Mouse (Mus musculus) layer of hippocampus, adult 2 months (tissue): ENCODE results near the gene 4930404N11Rik. TPM values are rescaled to one million over a fixed set of nuclear protein-coding genes. Genes with fewer than 3 reads are reported as not detected.
A peak's percentile ranks its signal among the peaks of the same experiment; 100 is the strongest.

Experiments
- DNase-seq, 2 experiments: peaks; one replicate each; pipeline ENCODE4 v3.0.0; 2022; ENCODE audit warnings: low spot score in 2 of 2
- H3K27ac ChIP-seq: fragments of 200-600 bp; 2 replicates; pipeline ENCODE4 v1.8.1; 2022
- H3K4me3 ChIP-seq: fragments of 200-600 bp; 2 replicates; pipeline ENCODE4 v1.8.1; 2022; ENCODE audit warnings: mild to moderate bottlenecking
- CTCF ChIP-seq: fragments of 200-600 bp; conservative IDR thresholded peaks from 2 replicates; pipeline ENCODE4 v1.8.1; 2022; ENCODE audit warnings: antibody characterized with exemption, mild to moderate bottlenecking, moderate library complexity
- total RNA-seq, 2 experiments: library from RNA; stranded (reverse); gene quantifications; 2 replicates each; pipeline ENCODE4 v1.2.3; 2021

4930404N11Rik gene
- total RNA-seq, 2 experiments from 2014 or later: 1.6 to 2.4 TPM

GRCm38 (mm10) chr10:81407539-81408423 lies 42.2 kb upstream of the 4930404N11Rik start:
- no peak for TF ChIP-seq CTCF
- Histone ChIP-seq H3K4me3 (peak overlapping the region; percentile 23), H3K27ac (peak overlapping the region; percentile 96)
- DNase-seq: no peak

GRCm38 (mm10) chr10:81406504-81407440 lies 41.2 kb upstream of the 4930404N11Rik start:
- no peak for TF ChIP-seq CTCF
- H3K4me3 ChIP-seq: peak overlapping the region; percentile 23
- peak overlapping the region; percentile 96 for H3K27ac ChIP-seq
- no peak for DNase-seq

GRCm38 (mm10) chr10:81405588-81406201 lies 40.1 kb upstream of the 4930404N11Rik start:
- DNase-seq: peak in 1 of 2 experiments; percentile 70
- TF ChIP-seq CTCF: peak; percentile 89
- Histone ChIP-seq H3K27ac (0 out of 2 replicates have a peak overlapping the region, but pooled peaks have one; percentile 96), H3K4me3 (no peak overlapping the region)

DNA sequence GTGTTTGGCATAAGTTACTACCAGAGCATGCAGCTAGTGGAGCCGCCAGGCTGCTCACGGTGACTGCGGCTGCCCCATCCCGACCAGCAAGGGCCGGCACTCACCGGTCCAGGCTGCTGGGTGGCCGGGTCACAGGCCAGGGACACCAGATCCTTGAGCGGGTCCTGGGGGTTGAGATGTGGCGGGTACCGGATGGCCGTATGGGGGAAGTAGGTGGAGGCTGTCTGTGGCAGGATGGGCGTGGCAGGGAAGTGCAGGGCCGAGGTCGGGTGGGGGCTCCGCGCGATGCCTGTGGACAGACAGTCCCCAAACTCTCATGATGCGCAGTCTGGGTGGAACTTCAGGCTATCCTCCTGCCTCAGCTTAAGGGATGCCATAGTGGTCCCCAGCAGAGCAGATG lies 39.1 kb upstream of the 4930404N11Rik start:
- no peak overlapping the region for H3K27ac ChIP-seq
- no peak for DNase-seq
- no peak overlapping the region for H3K4me3 ChIP-seq
- no peak for TF ChIP-seq CTCF

- no peak for TF ChIP-seq CTCF
- DNase-seq: no peak
- Histone ChIP-seq H3K27ac (0 out of 2 replicates have a peak overlapping the region, but pooled peaks have one; percentile 86), H3K4me3 (no peak overlapping the region)
These were observed 38.5 kb upstream of the 4930404N11Rik start for GRCm38 (mm10) chr10:81404082-81404481.

- TF ChIP-seq CTCF: no peak
- no peak for DNase-seq
- peak overlapping the region; percentile 86 for H3K27ac ChIP-seq
- H3K4me3 ChIP-seq: no peak overlapping the region
These were observed 37.9 kb upstream of the 4930404N11Rik start for GRCm38 (mm10) chr10:81403511-81403910.

GRCm38 (mm10) chr10:81402227-81402765 lies 36.7 kb upstream of the 4930404N11Rik start:
- TF ChIP-seq CTCF: no peak
- DNase-seq: no peak
- Histone ChIP-seq H3K27ac (peak overlapping the region; percentile 86), H3K4me3 (no peak overlapping the region)

DNA sequence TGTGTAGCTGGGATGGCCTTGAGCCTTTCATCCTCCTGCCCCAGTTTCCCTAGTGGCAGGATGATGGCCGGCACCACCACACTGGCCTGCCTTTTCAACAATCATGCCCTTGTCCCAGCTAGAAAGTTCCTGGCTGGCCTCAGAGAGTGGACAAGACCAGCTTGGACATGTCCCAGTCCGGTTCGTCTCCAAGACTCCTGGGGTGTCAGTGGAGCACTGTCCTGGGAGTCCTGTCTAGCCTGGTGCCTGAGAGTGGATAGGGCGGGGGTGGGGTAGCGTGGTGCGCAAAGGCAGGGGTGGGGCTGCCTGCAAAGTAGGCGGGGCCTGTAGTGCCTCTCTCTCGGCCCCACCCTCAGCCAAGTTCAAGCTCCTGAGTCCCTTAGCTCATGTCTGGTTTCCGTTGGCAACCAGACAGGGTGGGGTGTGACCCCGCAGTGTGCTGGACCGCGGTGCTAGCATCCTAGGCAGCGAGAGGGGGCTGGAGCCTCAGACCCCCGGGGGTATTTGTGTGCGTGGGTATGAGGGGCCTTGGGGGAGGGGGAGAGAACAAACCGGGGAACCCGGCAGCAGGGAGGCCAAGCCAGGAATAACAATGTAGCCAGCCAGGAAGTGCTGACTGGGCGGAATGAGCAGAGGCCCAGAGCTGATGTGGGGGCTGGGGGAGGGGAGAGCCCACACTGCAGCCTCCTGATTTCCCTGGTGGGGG lies 36.1 kb upstream of the 4930404N11Rik start:
- TF ChIP-seq CTCF: peak; percentile 49
- H3K4me3 ChIP-seq: no peak overlapping the region
- peak overlapping the region; percentile 86 for H3K27ac ChIP-seq
- peak in 1 of 2 experiments; percentile 60 for DNase-seq

GRCm38 (mm10) chr10:81401205-81401520 lies 35.5 kb upstream of the 4930404N11Rik start:
- DNase-seq: no peak
- Histone ChIP-seq H3K4me3 (no peak overlapping the region), H3K27ac (peak overlapping the region; percentile 86)
- no peak for TF ChIP-seq CTCF

DNA sequence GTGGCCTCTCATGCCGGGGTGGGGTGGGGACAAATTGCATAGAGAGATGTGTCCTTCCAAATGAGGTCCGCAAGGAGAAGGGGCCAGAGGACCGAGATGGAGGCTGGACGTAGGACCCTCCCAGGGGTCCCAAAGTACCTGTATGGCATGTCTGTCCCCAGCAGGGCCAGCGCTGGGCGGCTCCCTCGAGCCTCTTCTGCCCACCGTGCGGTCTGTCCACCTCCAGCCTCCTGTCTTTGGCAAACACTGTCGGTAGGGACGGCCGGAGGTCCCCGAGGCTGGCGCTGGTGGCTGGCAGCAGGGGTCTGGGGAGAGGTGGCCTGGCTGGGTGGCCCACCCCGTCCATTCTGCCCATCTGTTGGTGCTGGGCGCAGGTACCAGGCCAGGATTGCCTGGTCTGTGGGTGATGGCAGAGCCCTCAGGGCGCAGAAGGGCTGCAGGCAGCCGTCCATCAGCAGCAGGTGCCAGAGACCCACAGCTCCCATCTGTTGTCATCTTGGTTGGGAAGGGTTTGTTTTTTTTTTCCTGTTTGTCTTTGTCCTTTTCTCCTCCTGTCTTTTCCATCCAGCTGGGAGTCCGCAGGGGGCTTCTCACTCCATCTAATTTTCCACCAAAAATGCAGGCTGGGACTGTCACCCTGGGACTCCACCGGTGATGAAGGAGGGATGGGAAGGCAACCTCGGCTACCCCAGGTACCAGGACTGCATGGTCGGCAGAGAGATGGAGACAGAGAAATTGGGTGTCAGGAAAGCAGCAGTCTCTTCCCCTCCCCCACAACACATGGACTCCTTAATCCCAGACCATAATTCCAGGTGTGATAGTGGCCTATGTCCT lies 35.0 kb upstream of the 4930404N11Rik start:
- H3K27ac ChIP-seq: peak overlapping the region; percentile 86
- H3K4me3 ChIP-seq: peak overlapping the region; percentile 1; the same call in 1 of the 2 replicates
- no peak for TF ChIP-seq CTCF

GRCm38 (mm10) chr10:81399798-81400308 lies 34.2 kb upstream of the 4930404N11Rik start:
- DNase-seq: no peak
- no peak for TF ChIP-seq CTCF
- H3K4me3 ChIP-seq: no peak overlapping the region; the same call in 1 of the 2 replicates
- no peak overlapping the region; the same call in 1 of the 2 replicates for H3K27ac ChIP-seq

More for the DNA sequence above, 35.0 kb upstream of the 4930404N11Rik start:
- no peak for DNase-seq
